Mouse (Mus musculus) adipocyte (in vitro differentiated cells): ENCODE results near the gene Zrsr1.
A peak's percentile ranks its signal among the peaks of the same experiment; 100 is the strongest.

ENCODE experiments used
- DNase-seq: peaks from one replicate; pipeline ENCODE4 v3.0.0-alpha.2; 2016; ENCODE audit warnings: low spot score

Gene Zrsr1

GRCm38 (mm10) chr11:22972746-22973526 is 1.1 kb downstream of the Zrsr1 start:
- DNase-seq = peak; percentile 90

GRCm38 (mm10) chr11:22973599-22973998 is 1.8 kb downstream of the Zrsr1 start:
- DNase-seq = peak; percentile 34

- no peak for DNase-seq
Measured at GRCm38 (mm10) chr11:22978215-22978614, 6.4 kb downstream of the Zrsr1 start.

- DNase-seq = no peak
Measured at GRCm38 (mm10) chr11:22978711-22979110, 6.9 kb downstream of the Zrsr1 start.

- no peak for DNase-seq
Measured at GRCm38 (mm10) chr11:22979221-22979620, 7.4 kb downstream of the Zrsr1 start.

- DNase-seq = no peak
Measured at GRCm38 (mm10) chr11:22981041-22981440, 9.2 kb downstream of the Zrsr1 start.

GRCm38 (mm10) chr11:22981543-22981950 is 9.7 kb downstream of the Zrsr1 start:
- DNase-seq = no peak

GRCm38 (mm10) chr11:22981984-22982757 is 10.4 kb downstream of the Zrsr1 start, which contains the start of the genes Gm28048 and Commd1:
TSS of gene Gm28048 (minus strand) at chr11:22982090.
TSS of gene Commd1 (minus strand) at chr11:22982382.
- DNase-seq = peak; percentile 90

- no peak for DNase-seq
Measured at GRCm38 (mm10) chr11:22982846-22983245, 11.0 kb downstream of the Zrsr1 start.

- no peak for DNase-seq
Measured at GRCm38 (mm10) chr11:22985510-22985909, 13.7 kb downstream of the Zrsr1 start.

- peak; percentile 79 for DNase-seq
Measured at GRCm38 (mm10) chr11:22987357-22987756, 15.6 kb downstream of the Zrsr1 start.

GRCm38 (mm10) chr11:22989786-22990185 is 18.0 kb downstream of the Zrsr1 start:
- no peak for DNase-seq

- peak; percentile 90 for DNase-seq
Measured at GRCm38 (mm10) chr11:22990393-22991126, 18.8 kb downstream of the Zrsr1 start, which contains the start of gene Cct4. TSS of gene Cct4 (plus strand) at chr11:22990519.

- DNase-seq = peak; percentile 35
Measured at GRCm38 (mm10) chr11:22991218-22991835, 19.5 kb downstream of the Zrsr1 start.

- no peak for DNase-seq
Measured at GRCm38 (mm10) chr11:22994271-22994670, 22.5 kb downstream of the Zrsr1 start.

GRCm38 (mm10) chr11:22995461-22995860 is 23.7 kb downstream of the Zrsr1 start:
- no peak for DNase-seq

- DNase-seq = no peak
Measured at GRCm38 (mm10) chr11:22998308-22998707, 26.5 kb downstream of the Zrsr1 start.

- DNase-seq = no peak
Measured at GRCm38 (mm10) chr11:23005276-23005675, 33.5 kb downstream of the Zrsr1 start.

GRCm38 (mm10) chr11:23007166-23007480 is 35.3 kb downstream of the Zrsr1 start:
- no peak for DNase-seq

GRCm38 (mm10) chr11:23007481-23008180 is 35.8 kb downstream of the Zrsr1 start, which contains the start of gene Fam161a:
TSS of gene Fam161a (plus strand) at chr11:23007531.
- peak; percentile 95 for DNase-seq

- DNase-seq = peak; percentile 89
Measured at GRCm38 (mm10) chr11:23008181-23008823, 36.5 kb downstream of the Zrsr1 start.
